Mouse (Mus musculus) limb, embryonic 14.5 days (tissue): ENCODE measurements around the gene Armc9. TPM values are rescaled to one million over a fixed set of nuclear protein-coding genes. Genes with fewer than 3 reads are reported as not detected.

Experiments used
- ATAC-seq: fragments of 200-750 bp; cut with Nextera tagmentation; 2 replicates; pipeline ENCODE4 v1.8.0; 2017; ENCODE audit warnings: low read depth, moderate number of reproducible peaks, moderate TSS enrichment; ENCODE audit not compliant: low FRiP score
- DNase-seq: peaks from one replicate; pipeline ENCODE4 v3.0.0-alpha.2; 2015; ENCODE audit warnings: low spot score
- H3K27ac ChIP-seq: fragments of 300-500 bp; sonication (generic); replicated peaks from 2 replicates; pipeline ENCODE4 v1.5.1; 2014; ENCODE audit warnings: low read depth, mild to moderate bottlenecking, low read length, moderate library complexity, mixed read lengths
- H3K27me3 ChIP-seq: fragments of 300-500 bp; sonication (generic); 2 replicates; pipeline ENCODE4 v1.6.1; 2014; ENCODE audit warnings: low read length, mixed read lengths; ENCODE audit not compliant: control insufficient read depth, insufficient read depth
- H3K36me3 ChIP-seq: fragments of 300-500 bp; sonication (generic); 2 replicates; pipeline ENCODE4 v1.6.1; 2014; ENCODE audit warnings: mild to moderate bottlenecking, low read length, moderate library complexity, mixed read lengths; ENCODE audit not compliant: control insufficient read depth, insufficient read depth
- H3K4me1 ChIP-seq: fragments of 300-500 bp; sonication (generic); 2 replicates; pipeline ENCODE4 v1.6.1; 2014; ENCODE audit warnings: antibody characterized with exemption, low read length, mixed read lengths; ENCODE audit not compliant: control insufficient read depth, insufficient read depth
- H3K4me2 ChIP-seq: fragments of 300-500 bp; sonication (generic); replicated peaks from 2 replicates; pipeline ENCODE4 v1.6.1; 2014; ENCODE audit warnings: low read depth, mild to moderate bottlenecking, low read length, moderate library complexity; ENCODE audit not compliant: severe bottlenecking
- H3K4me3 ChIP-seq: fragments of 300-500 bp; sonication (generic); replicated peaks from 2 replicates; pipeline ENCODE4 v1.5.1; 2014; ENCODE audit warnings: low read length
- H3K9ac ChIP-seq: fragments of 300-500 bp; sonication (generic); 2 replicates; pipeline ENCODE4 v1.6.1; 2014; ENCODE audit warnings: mild to moderate bottlenecking, low read depth, low read length, moderate library complexity; ENCODE audit not compliant: severe bottlenecking
- H3K9me3 ChIP-seq: fragments of 300-500 bp; sonication (generic); 2 replicates; pipeline ENCODE4 v1.6.1; 2016; ENCODE audit warnings: low read length; ENCODE audit not compliant: control insufficient read depth
- POLR2A ChIP-seq: fragments of 200-500 bp; IDR thresholded peaks from 2 replicates; pipeline ENCODE4 v1.8.0; 2012; ENCODE audit warnings: inconsistent platforms, mild to moderate bottlenecking, moderate library complexity, borderline replicate concordance; ENCODE audit not compliant: insufficient read depth, insufficient read length; ENCODE audit errors: extremely low read depth
- WGBS: fragments of 180-500 bp; shearing (Covaris S2); extraction: QIAGEN DNeasy Blood & Tissue Kit; methylation state at CpG from one replicate; pipeline ENCODE4 v1.1.7; 2014; 5-methylcytosine and 5-hydroxymethylcytosine counted together
- polyA plus RNA-seq, 2 experiments: library from polyadenylated mRNA; depleted of rRNA in 1 of 2; stranded (reverse) in 1 of 2; unstranded in 1 of 2; fragments of >200 nt; fragmentation: Nextera tagmentation in 1 of 2; extraction: Ambion mirVana in 1 of 2; gene quantifications; 2 replicates each; pipeline versions ENCODE4 v1.2.1 to v1.2.3; 2012 to 2014

Armc9 gene
- polyA plus RNA-seq (2012; rRNA removed), result 16.5 and 17.0 TPM in 2 replicates
- polyA plus RNA-seq (2014; fragmentation: Nextera tagmentation; extraction: Ambion mirVana), result 19.6 and 23.1 TPM in 2 replicates

- H3K4me3 ChIP-seq, result peak within 1 kb of the TSS; percentile 80
- 0 out of 2 replicates have a peak, but pooled peaks cover 12% of the 10 kb centered on the region for H3K36me3 ChIP-seq
- H3K9me3 ChIP-seq, result no peaks in the 10 kb centered on the region
- TF ChIP-seq POLR2A, result peak; percentile 95; the same call in 1 of the 2 replicates
- peaks cover 8% of the 10 kb centered on the region for H3K4me1 ChIP-seq
- H3K4me2 ChIP-seq, result peak within 1 kb of the TSS; percentile 67
- peak within 1 kb of the TSS; percentile 87 for H3K27ac ChIP-seq
- peak within 1 kb of the TSS; percentile 66 for H3K9ac ChIP-seq
- no peaks in the 10 kb centered on the region for H3K27me3 ChIP-seq
- DNase-seq (peak; percentile 96), ATAC-seq (peak; percentile 100)
- WGBS, result 2% methylated on average over 40 of the region's 40 CpGs
Measured at GRCm38 (mm10) chr1:86154133-86154823, at the start of gene Armc9. Armc9 (plus strand) TSS chr1:86154780.

- 100% methylated on average over 1 of the region's 1 CpGs for WGBS
Measured at GRCm38 (mm10) chr1:86105054-86105453, 49.5 kb upstream of the Armc9 start.

DNA sequence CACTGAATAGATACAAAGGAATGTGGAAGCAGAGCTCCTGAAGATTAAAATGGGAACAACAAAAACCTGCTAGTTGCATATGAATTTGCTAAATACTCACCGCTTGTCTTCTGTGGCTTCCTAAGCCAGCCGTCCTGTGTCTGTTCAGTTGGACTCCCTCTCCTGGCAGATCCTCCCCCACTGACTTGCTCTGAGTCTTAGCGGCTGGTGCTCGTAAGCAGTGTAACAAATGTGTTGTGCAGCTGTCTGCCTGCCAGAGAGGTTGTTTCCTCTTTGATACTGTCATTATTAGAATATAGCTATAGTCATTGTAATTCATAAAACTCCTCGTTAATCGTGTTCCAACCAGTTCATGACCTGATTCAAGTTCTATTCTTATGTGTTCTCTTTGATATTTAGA is 42.8 kb upstream of the Armc9 start, which contains the start of gene Htr2b:
Gene Htr2b (minus strand): TSS at position 192 of the 400 bp plus-strand sequence.
- Histone ChIP-seq H3K27ac (no peak within 1 kb of the TSS), H3K4me3 (no peak within 1 kb of the TSS), H3K4me2 (no peak within 1 kb of the TSS), H3K36me3 (peaks cover 8% of the 10 kb centered on the region), H3K27me3 (no peaks in the 10 kb centered on the region), H3K9me3 (no peaks in the 10 kb centered on the region), H3K9ac (no peak within 1 kb of the TSS), H3K4me1 (no peaks in the 10 kb centered on the region)
- peak; percentile 68; the same call in 1 of the 2 replicates for ATAC-seq
- DNase-seq, result peak; percentile 52
- 52% methylated on average over 6 of the region's 6 CpGs for WGBS
- no peak for TF ChIP-seq POLR2A

More at GRCm38 (mm10) chr1:86105054-86105453, 49.5 kb upstream of the Armc9 start:
- H3K4me1 ChIP-seq, result no peaks in the 10 kb centered on the region
- ATAC-seq (no peak), DNase-seq (no peak)
- peaks cover 11% of the 10 kb centered on the region for H3K36me3 ChIP-seq
- no peaks in the 10 kb centered on the region for H3K9me3 ChIP-seq
- H3K9ac ChIP-seq, result no peak overlapping the region
- H3K27ac ChIP-seq, result no peak overlapping the region
- no peak overlapping the region for H3K4me2 ChIP-seq
- no peak for TF ChIP-seq POLR2A
- no peaks in the 10 kb centered on the region for H3K27me3 ChIP-seq
- no peak overlapping the region for H3K4me3 ChIP-seq

- Histone ChIP-seq H3K27me3 (no peaks in the 10 kb centered on the region), H3K4me3 (no peak overlapping the region), H3K36me3 (peaks cover 24% of the 10 kb centered on the region), H3K27ac (no peak overlapping the region), H3K9me3 (no peaks in the 10 kb centered on the region), H3K9ac (no peak overlapping the region), H3K4me1 (no peaks in the 10 kb centered on the region), H3K4me2 (no peak overlapping the region)
- no peak for TF ChIP-seq POLR2A
- ATAC-seq, result no peak
- WGBS, result 85% methylated on average over 3 of the region's 3 CpGs
- no peak for DNase-seq
Measured at GRCm38 (mm10) chr1:86114141-86114540, 40.4 kb upstream of the Armc9 start.

DNA sequence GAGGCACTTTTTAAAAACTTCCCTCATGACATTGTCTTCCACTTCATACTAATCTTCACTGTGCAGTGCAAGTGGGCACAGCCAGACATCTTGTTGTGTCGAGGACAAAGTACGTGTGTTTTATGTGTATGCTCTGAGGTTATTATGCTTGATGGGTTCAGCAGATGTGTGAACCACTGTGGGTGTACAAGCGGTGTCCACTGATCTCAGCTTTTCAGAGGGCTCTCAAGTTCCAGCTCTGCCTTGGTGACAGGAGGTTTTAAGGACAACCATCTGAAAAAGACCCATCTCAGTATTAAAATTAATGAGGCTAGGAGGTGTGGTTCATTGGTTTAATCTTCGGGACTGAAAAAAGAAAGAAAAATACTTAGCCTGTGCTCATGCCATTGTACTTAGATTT is 35.0 kb upstream of the Armc9 start:
- Histone ChIP-seq H3K27me3 (no peaks in the 10 kb centered on the region), H3K9ac (no peak overlapping the region), H3K4me2 (no peak overlapping the region), H3K27ac (no peak overlapping the region), H3K4me3 (no peak overlapping the region), H3K4me1 (no peaks in the 10 kb centered on the region), H3K9me3 (no peaks in the 10 kb centered on the region), H3K36me3 (peaks cover 51% of the 10 kb centered on the region)
- DNase-seq (no peak), ATAC-seq (no peak)
- no peak for TF ChIP-seq POLR2A
- 80% methylated on average over 4 of the region's 4 CpGs for WGBS

DNA sequence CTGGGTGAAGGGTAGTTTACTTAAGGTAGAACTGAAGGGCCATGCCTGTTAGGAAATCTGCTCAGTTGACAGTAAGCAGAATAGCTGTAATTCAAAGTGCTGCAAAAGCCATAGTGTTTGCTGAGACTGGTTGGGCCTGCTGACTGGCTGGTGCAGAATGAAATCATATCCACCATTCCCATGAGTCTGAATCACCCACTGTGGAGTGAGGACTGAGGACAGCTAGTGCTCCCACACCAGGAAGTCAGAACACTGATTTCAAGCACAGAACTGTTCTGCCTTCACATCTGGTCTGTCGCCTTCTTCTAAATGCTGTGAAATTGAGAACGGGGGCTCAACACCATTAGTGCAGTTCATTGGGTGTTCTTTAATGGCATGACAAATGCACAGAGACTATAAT is 28.5 kb upstream of the Armc9 start:
- ATAC-seq (no peak), DNase-seq (no peak)
- Histone ChIP-seq H3K4me3 (no peak overlapping the region), H3K36me3 (peaks cover 72% of the 10 kb centered on the region), H3K4me2 (no peak overlapping the region), H3K27ac (no peak overlapping the region), H3K27me3 (no peaks in the 10 kb centered on the region), H3K9ac (no peak overlapping the region), H3K4me1 (no peaks in the 10 kb centered on the region), H3K9me3 (no peaks in the 10 kb centered on the region)
- WGBS, result 97% methylated on average over 2 of the region's 2 CpGs
- no peak for TF ChIP-seq POLR2A
